Mouse (Mus musculus): ENCODE measurements around the gene Nudcd2. TPM values are rescaled to one million over a fixed set of nuclear protein-coding genes. Genes with fewer than 3 reads are reported as not detected.

Gene Nudcd2
- polyA plus RNA-seq, 1 experiment from 2014 or later = 54.4 TPM

- no peak for ATAC-seq (ENCODE audit: low FRiP score)
- Histone ChIP-seq H3K4me3 (replicated peaks) (no peak overlapping the region), H3K9ac (replicated peaks) (no peak overlapping the region)
These were observed 26.4 kb downstream of the Nudcd2 start for GRCm38 (mm10) chr11:40759896-40760295.

GRCm38 (mm10) chr11:40763395-40763794 lies 29.9 kb downstream of the Nudcd2 start:
- WGBS = 34% methylated on average over 2 of the region's 2 CpGs
- H3K27ac ChIP-seq (replicated peaks) = no peak overlapping the region
- no peaks in the 10 kb centered on the region for H3K36me3 ChIP-seq
- no peak overlapping the region for H3K9ac ChIP-seq (replicated peaks)
- H3K27me3 ChIP-seq (replicated peaks) = no peaks in the 10 kb centered on the region
- no peak overlapping the region for H3K4me3 ChIP-seq (replicated peaks)
- H3K4me1 ChIP-seq = no peaks in the 10 kb centered on the region
- no peak overlapping the region for H3K4me2 ChIP-seq
- no peak for ATAC-seq (ENCODE audit: low FRiP score)
- H3K9me3 ChIP-seq (replicated peaks) = no peaks in the 10 kb centered on the region

More at GRCm38 (mm10) chr11:40759896-40760295, 26.4 kb downstream of the Nudcd2 start:
- Histone ChIP-seq H3K27me3 (replicated peaks) (no peaks in the 10 kb centered on the region), H3K4me1 (no peaks in the 10 kb centered on the region), H3K4me2 (no peak overlapping the region), H3K27ac (replicated peaks) (no peak overlapping the region), H3K9me3 (replicated peaks) (no peaks in the 10 kb centered on the region), H3K36me3 (no peaks in the 10 kb centered on the region)
- 91% methylated on average over 8 of the region's 8 CpGs for WGBS

DNA sequence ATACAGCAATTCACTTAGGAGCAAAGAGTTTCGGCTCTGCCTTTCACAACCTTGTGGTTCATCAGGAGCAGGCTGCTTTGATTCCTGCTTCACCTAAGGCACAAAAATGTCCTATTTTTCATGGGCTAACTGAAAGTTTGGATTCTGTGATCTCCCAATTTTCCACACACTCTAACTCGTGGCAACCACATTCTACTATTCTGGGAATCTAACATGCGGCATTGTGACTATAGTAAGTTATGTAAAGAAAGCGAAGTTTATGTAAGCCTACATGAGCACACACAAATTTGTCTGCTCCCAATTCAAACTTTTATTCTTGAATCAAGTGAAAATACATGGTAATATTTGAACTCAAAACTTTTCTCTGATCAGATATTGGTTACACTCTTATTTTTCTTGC lies 31.2 kb downstream of the Nudcd2 start:
- no peaks in the 10 kb centered on the region for H3K4me1 ChIP-seq
- H3K27me3 ChIP-seq (replicated peaks) = no peaks in the 10 kb centered on the region
- no peak overlapping the region for H3K4me3 ChIP-seq (replicated peaks)
- H3K27ac ChIP-seq (replicated peaks) = no peak overlapping the region
- H3K9me3 ChIP-seq (replicated peaks) = no peaks in the 10 kb centered on the region
- no peaks in the 10 kb centered on the region for H3K36me3 ChIP-seq
- 87% methylated on average over 4 of the region's 4 CpGs for WGBS
- no peak overlapping the region for H3K9ac ChIP-seq (replicated peaks)
- no peak for ATAC-seq (ENCODE audit: low FRiP score)
- no peak overlapping the region for H3K4me2 ChIP-seq

- H3K4me2 ChIP-seq = no peak overlapping the region
- no peak for ATAC-seq (ENCODE audit: low FRiP score)
These were observed 42.1 kb downstream of the Nudcd2 start for GRCm38 (mm10) chr11:40775315-40776269.

GRCm38 (mm10) chr11:40781857-40782256 lies 48.4 kb downstream of the Nudcd2 start:
- 44% methylated on average over 2 of the region's 2 CpGs for whole genome bisulfite sequencing
- no peaks in the 10 kb centered on the region for H3K27me3 ChIP-seq (replicated peaks)
- no peaks in the 10 kb centered on the region for H3K36me3 ChIP-seq
- no peak overlapping the region for H3K4me3 ChIP-seq (replicated peaks)
- no peak overlapping the region for H3K27ac ChIP-seq (replicated peaks)
- ATAC-seq (ENCODE audit: low FRiP score) = no peak
- no peaks in the 10 kb centered on the region for H3K9me3 ChIP-seq (replicated peaks)
- H3K4me1 ChIP-seq = no peaks in the 10 kb centered on the region
- H3K4me2 ChIP-seq = no peak overlapping the region
- no peak overlapping the region for H3K9ac ChIP-seq (replicated peaks)

More at GRCm38 (mm10) chr11:40775315-40776269, 42.1 kb downstream of the Nudcd2 start:
- WGBS = 58% methylated on average over 12 of the region's 12 CpGs
- Histone ChIP-seq H3K27ac (replicated peaks) (no peak overlapping the region), H3K4me1 (0 out of 2 replicates have a peak, but pooled peaks cover 2% of the 10 kb centered on the region), H3K4me3 (replicated peaks) (no peak overlapping the region), H3K36me3 (no peaks in the 10 kb centered on the region), H3K9ac (replicated peaks) (no peak overlapping the region), H3K27me3 (replicated peaks) (no peaks in the 10 kb centered on the region), H3K9me3 (replicated peaks) (no peaks in the 10 kb centered on the region)

DNA sequence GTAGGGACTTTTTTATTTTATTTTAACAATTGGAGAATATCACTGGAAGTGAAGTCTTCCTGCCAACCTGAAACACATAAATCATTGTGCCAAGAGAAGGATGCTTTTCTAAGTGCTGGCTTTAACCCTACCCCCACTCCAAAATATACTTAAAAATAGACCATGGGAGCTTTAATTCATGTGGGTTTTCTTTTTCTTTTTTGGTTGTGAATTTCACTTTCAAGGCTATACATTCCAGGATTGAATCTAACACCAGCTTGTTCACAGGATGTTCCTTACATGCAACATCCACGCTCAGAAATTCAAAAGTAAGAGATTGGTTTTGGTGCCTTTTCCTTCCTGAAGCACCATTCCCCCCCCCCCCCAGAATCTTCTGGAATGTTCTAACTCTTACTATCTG lies 49.9 kb downstream of the Nudcd2 start:
- no peaks in the 10 kb centered on the region for H3K27me3 ChIP-seq (replicated peaks)
- 88% methylated on average over 1 of the region's 1 CpGs for WGBS
- no peak for ATAC-seq (ENCODE audit: low FRiP score)
- H3K9ac ChIP-seq (replicated peaks) = no peak overlapping the region
- no peaks in the 10 kb centered on the region for H3K36me3 ChIP-seq
- H3K4me1 ChIP-seq = no peaks in the 10 kb centered on the region
- no peak overlapping the region for H3K27ac ChIP-seq (replicated peaks)
- no peak overlapping the region for H3K4me2 ChIP-seq
- H3K9me3 ChIP-seq (replicated peaks) = no peaks in the 10 kb centered on the region
- H3K4me3 ChIP-seq (replicated peaks) = no peak overlapping the region

GRCm38 (mm10) chr11:40784326-40784725 lies 50.9 kb downstream of the Nudcd2 start:
- Histone ChIP-seq H3K36me3 (no peaks in the 10 kb centered on the region), H3K27me3 (replicated peaks) (no peaks in the 10 kb centered on the region), H3K27ac (replicated peaks) (no peak overlapping the region), H3K9me3 (replicated peaks) (no peaks in the 10 kb centered on the region), H3K9ac (replicated peaks) (no peak overlapping the region), H3K4me1 (no peaks in the 10 kb centered on the region), H3K4me2 (no peak overlapping the region), H3K4me3 (replicated peaks) (no peak overlapping the region)
- 79% methylated on average over 8 of the region's 8 CpGs for WGBS
- no peak for ATAC-seq (ENCODE audit: low FRiP score)

DNA sequence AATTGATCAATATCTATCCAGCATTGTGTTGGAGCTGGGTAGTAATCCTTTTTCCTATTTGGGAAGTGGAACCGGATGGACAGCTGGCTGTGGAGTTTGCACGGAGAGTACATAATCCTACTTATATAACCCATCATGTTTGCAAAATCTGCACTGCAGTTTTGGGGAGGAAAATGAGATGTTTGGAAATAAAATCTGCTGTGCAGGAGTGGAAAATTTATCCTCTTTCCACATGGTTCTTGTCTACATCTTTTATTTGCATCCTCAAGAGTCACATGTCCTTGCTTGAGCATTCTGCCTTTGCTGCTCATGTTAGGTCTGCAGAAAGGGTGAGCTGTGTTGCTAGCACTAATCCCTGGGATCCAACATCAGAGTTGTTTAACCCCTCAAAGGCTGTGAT lies 53.4 kb downstream of the Nudcd2 start:
- no peak for ATAC-seq (ENCODE audit: low FRiP score)
- Histone ChIP-seq H3K4me1 (no peaks in the 10 kb centered on the region), H3K36me3 (no peaks in the 10 kb centered on the region), H3K4me2 (no peak overlapping the region), H3K27me3 (replicated peaks) (no peaks in the 10 kb centered on the region), H3K27ac (replicated peaks) (no peak overlapping the region), H3K9ac (replicated peaks) (no peak overlapping the region), H3K4me3 (replicated peaks) (no peak overlapping the region), H3K9me3 (replicated peaks) (no peaks in the 10 kb centered on the region)
- WGBS = 88% methylated on average over 2 of the region's 2 CpGs

Other genes starting within 250 kb of the Nudcd2 start
- 55.3 and 66.0 TPM in 2 replicates for gene Mat2b, start 38.5 kb upstream of the Nudcd2 start, polyA plus RNA-seq (2015; fragmentation: Nextera tagmentation; extraction: Ambion mirVana)
- gene Hmmr, start 245 bp upstream of the Nudcd2 start, polyA plus RNA-seq (2015; fragmentation: Nextera tagmentation; extraction: Ambion mirVana) = 5.0 and 13.3 TPM in 2 replicates
- gene Ccng1, start 21.6 kb downstream of the Nudcd2 start, polyA plus RNA-seq (2015; fragmentation: Nextera tagmentation; extraction: Ambion mirVana) = 40.0 and 43.3 TPM in 2 replicates

Measured in neural tube, embryonic 15.5 days (tissue).